In the genomic region with DNA sequence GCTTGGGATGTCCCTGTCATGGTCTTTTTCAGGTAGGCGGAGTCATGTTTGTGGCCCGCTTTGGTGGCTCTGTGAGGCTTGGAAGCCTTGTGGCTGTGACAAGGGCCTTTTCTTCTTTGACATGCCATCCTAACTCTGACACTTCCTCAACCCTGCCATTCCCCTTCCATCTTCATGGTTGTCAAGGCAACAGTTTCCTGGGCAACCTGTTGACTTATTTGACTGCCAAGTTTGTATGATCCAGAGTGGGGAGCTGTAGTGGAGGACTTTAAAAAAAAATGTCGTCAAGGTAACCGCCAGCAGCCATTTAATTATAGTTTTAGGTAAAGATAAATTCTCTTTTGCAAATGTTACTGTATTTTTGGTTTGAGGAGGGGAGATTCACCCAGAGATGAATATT, we compare ENCODE assay signal across 10 mouse cellular contexts. TPM values are rescaled to one million over a fixed set of nuclear protein-coding genes. Genes with fewer than 3 reads are reported as not detected.
DNase-seq lines count a peak whose midpoint lies in the region; ATAC-seq and TF ChIP-seq lines count a peak whose summit lies in the region.
"Had no signal": no experiment of that assay in that cellular context is flagged by ENCODE, and none has a peak within 500 bp of the region (broad histone marks: within the 10 kb centered on the region; RNA-seq: fewer than 3 reads in every experiment).

No protein-coding gene starts in this region.

- TF ChIP-seq CTCF in layer of hippocampus, adult 2 months (conservative IDR thresholded peaks at IDR 0.05), result no peak
- TF ChIP-seq CTCF in lung, postnatal 0 days (IDR thresholded peaks at IDR 0.05), result no peak

- H3K36me3 ChIP-seq in midbrain, embryonic 15.5 days (replicated peaks), result no peaks in the 10 kb centered on the region
- no peaks in the 10 kb centered on the region for H3K36me3 ChIP-seq in liver, embryonic 11.5 days (ENCODE audit: control insufficient read depth, insufficient read depth, low read length)
- H3K36me3 ChIP-seq in lung, postnatal 0 days (ENCODE audit: insufficient read depth, low read length), result no peaks in the 10 kb centered on the region

- peak; percentile 5 for DNase-seq in cerebellum, adult 9-10 months
- DNase-seq in cerebellum, adult 11 months, result no peak
- DNase-seq in embryo, embryonic 11.5 days (ENCODE audit: low read depth, low spot score), result peak; percentile 17
- peak; percentile 79 to 80 for DNase-seq in layer of hippocampus, adult 2 months (ENCODE audit: low spot score in 2 of 2)
- DNase-seq in liver, embryonic 11.5 days (ENCODE audit: low spot score), result no peak
- DNase-seq in heart, adult 18-20 months, result no peak
- no peak for DNase-seq in lung, postnatal 0 days (ENCODE audit: low spot score)
- DNase-seq: liver, postnatal 0 days had no signal

- ATAC-seq in midbrain, embryonic 15.5 days (replicated peaks), result peak; percentile 66; the same call in 1 of the 2 replicates
- ATAC-seq in liver, embryonic 11.5 days (replicated peaks; ENCODE audit: low FRiP score), result no peak
- no peak for ATAC-seq in lung, postnatal 0 days
- ATAC-seq: liver, postnatal 0 days had no signal

- 0 out of 2 replicates have a peak, but pooled peaks cover 3% of the 10 kb centered on the region for H3K27me3 ChIP-seq in midbrain, embryonic 15.5 days (replicated peaks)
- no peaks in the 10 kb centered on the region for H3K27me3 ChIP-seq in liver, embryonic 11.5 days (replicated peaks; ENCODE audit: control insufficient read depth, insufficient read depth, low read length)
- no peaks in the 10 kb centered on the region for H3K27me3 ChIP-seq in lung, postnatal 0 days (replicated peaks; ENCODE audit: insufficient read depth, low read length)

- 17% methylated on average over 4 of the region's 4 CpGs for WGBS in midbrain, embryonic 15.5 days
- 78% methylated on average over 4 of the region's 4 CpGs for WGBS in liver, embryonic 11.5 days
- WGBS in lung, postnatal 0 days, result 54% methylated on average over 4 of the region's 4 CpGs

- peaks cover 37% of the 10 kb centered on the region for H3K4me1 ChIP-seq in midbrain, embryonic 15.5 days
- H3K4me1 ChIP-seq in liver, embryonic 11.5 days (replicated peaks; ENCODE audit: control insufficient read depth, insufficient read depth, low read length), result no peaks in the 10 kb centered on the region
- H3K4me1 ChIP-seq in lung, postnatal 0 days (ENCODE audit: insufficient read depth, low read depth, low read length), result no peaks in the 10 kb centered on the region; the same call in none of the 2 replicates

- no peak for TF ChIP-seq EP300 in lung, postnatal 0 days (IDR thresholded peaks at IDR 0.05)

- H3K9ac ChIP-seq in midbrain, embryonic 15.5 days, result no peak overlapping the region
- H3K9ac ChIP-seq in liver, embryonic 11.5 days (ENCODE audit: low read depth, low read length), result no peak overlapping the region
- H3K9ac ChIP-seq in lung, postnatal 0 days (replicated peaks; ENCODE audit: low read depth), result no peak overlapping the region
- H3K9ac ChIP-seq: liver, postnatal 0 days had no signal

- H3K9me3 ChIP-seq in midbrain, embryonic 15.5 days, result no peaks in the 10 kb centered on the region
- H3K9me3 ChIP-seq in liver, embryonic 11.5 days (ENCODE audit: control insufficient read depth, low read length), result no peaks in the 10 kb centered on the region
- H3K9me3 ChIP-seq in lung, postnatal 0 days (ENCODE audit: low read length), result no peaks in the 10 kb centered on the region

- peak overlapping the region; percentile 89 for H3K27ac ChIP-seq in layer of hippocampus, adult 2 months
- peak overlapping the region; percentile 72 for H3K27ac ChIP-seq in midbrain, embryonic 15.5 days
- no peak overlapping the region for H3K27ac ChIP-seq in liver, embryonic 11.5 days (ENCODE audit: low read depth, low read length)
- no peak overlapping the region for H3K27ac ChIP-seq in lung, postnatal 0 days (ENCODE audit: low read length)

- no peak overlapping the region for H3K4me3 ChIP-seq in layer of hippocampus, adult 2 months
- H3K4me3 ChIP-seq in midbrain, embryonic 15.5 days, result no peak overlapping the region
- no peak overlapping the region for H3K4me3 ChIP-seq in liver, embryonic 11.5 days (ENCODE audit: low read depth, low read length)
- H3K4me3 ChIP-seq in lung, postnatal 0 days (ENCODE audit: low read depth, low read length), result no peak overlapping the region

- 0 out of 2 replicates have a peak overlapping the region, but pooled peaks have one; percentile 6 for H3K4me2 ChIP-seq in midbrain, embryonic 15.5 days
- no peak overlapping the region for H3K4me2 ChIP-seq in liver, embryonic 11.5 days
- no peak overlapping the region for H3K4me2 ChIP-seq in lung, postnatal 0 days (replicated peaks; ENCODE audit: low read depth, low read length)

RNA-seq across cellular contexts. Expression of a gene that starts 56.8 kb away (rescaled TPM):
- 10 to 100 TPM; 37.9 to 39.8 TPM for total RNA-seq in layer of hippocampus, adult 2 months (2021)
- polyA plus RNA-seq in midbrain, embryonic 15.5 days (2015; fragmentation: Nextera tagmentation; extraction: Ambion mirVana), result 3.5 and 3.8 TPM in 2 replicates
- 0.90 and 0.95 TPM in 2 replicates for polyA plus RNA-seq in liver, embryonic 11.5 days (2014; fragmentation: Nextera tagmentation; extraction: Ambion mirVana)
- total RNA-seq in heart, adult 18-20 months (2021), result not detected
- polyA plus RNA-seq in lung, postnatal 0 days (2015; fragmentation: Nextera tagmentation; extraction: Ambion mirVana), result 0.08 and 0.26 TPM in 2 replicates
- total RNA-seq: neutrophil, adult 5-6 weeks had no signal

Comparison
In these comparisons a context has a peak if more than half of its experiments do, and no peak if none do; other contexts are left out.
1. DNase-seq: peak in cerebellum, adult 9-10 months (single experiment), embryo, embryonic 11.5 days (single experiment) and layer of hippocampus, adult 2 months (2 of 2); none in cerebellum, adult 11 months (single experiment), liver, embryonic 11.5 days (single experiment), heart, adult 18-20 months (0 of 2) and lung, postnatal 0 days (single experiment).
2. H3K27ac ChIP-seq: peak in layer of hippocampus, adult 2 months (single experiment) and midbrain, embryonic 15.5 days (single experiment); none in liver, embryonic 11.5 days (single experiment) and lung, postnatal 0 days (single experiment).